Comparison of ENCODE assay signal across 17 mouse cellular contexts in the genomic region with DNA sequence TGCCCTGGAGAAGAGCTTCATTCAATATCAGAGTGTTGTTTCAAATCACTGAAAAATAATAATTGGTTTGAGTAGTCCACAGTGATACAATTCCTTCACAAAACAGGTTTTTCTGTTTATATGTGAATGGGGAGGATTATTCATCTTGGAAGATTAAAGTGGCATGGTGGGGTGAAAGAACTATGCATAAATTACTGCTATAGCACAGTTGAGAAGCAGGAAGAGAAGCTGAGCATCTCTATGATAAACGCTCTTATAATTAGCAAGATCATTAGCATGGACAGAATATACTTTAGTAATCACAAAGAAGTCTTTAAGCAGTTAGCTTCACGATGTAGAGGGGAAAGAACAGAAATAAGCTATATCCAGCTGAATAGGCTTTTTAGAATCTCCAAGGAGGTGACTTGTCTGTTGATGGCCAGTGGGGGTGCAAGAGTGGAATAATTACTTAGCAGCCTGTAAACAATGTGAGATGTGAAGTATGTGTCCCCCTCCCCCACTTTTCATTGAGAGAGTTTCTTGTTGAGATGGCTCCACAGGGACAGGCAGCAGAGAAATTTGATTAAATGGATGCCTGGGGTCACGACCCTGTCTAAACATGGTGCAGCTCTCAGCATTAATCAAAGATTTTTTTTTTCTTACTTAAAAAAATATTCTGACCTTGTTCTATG.
DNase-seq lines count a peak whose midpoint lies in the region; ATAC-seq and TF ChIP-seq lines count a peak whose summit lies in the region.
"Had no signal": no experiment of that assay in that cellular context is flagged by ENCODE, and none has a peak within 500 bp of the region (broad histone marks: within the 10 kb centered on the region; RNA-seq: fewer than 3 reads in every experiment).

No protein-coding gene starts in this region.

- no peak overlapping the region for H3K4me2 ChIP-seq in hindbrain, embryonic 13.5 days
- no peak overlapping the region for H3K4me2 ChIP-seq in midbrain, embryonic 14.5 days (ENCODE audit: low read length)
- H3K4me2 ChIP-seq: embryonic facial prominence, embryonic 12.5 days; intestine, embryonic 15.5 days; kidney, embryonic 15.5 days; limb, embryonic 13.5 days had no signal

- H3K27ac ChIP-seq in hindbrain, embryonic 10.5 days, result 0 out of 2 replicates have a peak overlapping the region, but pooled peaks have one; percentile 50
- H3K27ac ChIP-seq in hindbrain, embryonic 13.5 days, result no peak overlapping the region
- H3K27ac ChIP-seq in MEL (ENCODE audit: control insufficient read depth, low read depth, low read length), result no peak overlapping the region
- no peak overlapping the region for H3K27ac ChIP-seq in midbrain, embryonic 14.5 days (replicated peaks; ENCODE audit: low read depth, low read length)
- H3K27ac ChIP-seq: embryonic facial prominence, embryonic 12.5 days; forebrain, embryonic 10.5 days; heart, embryonic 10.5 days; intestine, embryonic 15.5 days; kidney, embryonic 15.5 days; layer of hippocampus, adult 2 months; limb, embryonic 13.5 days had no signal

- no peaks in the 10 kb centered on the region for H3K27me3 ChIP-seq in hindbrain, embryonic 10.5 days (ENCODE audit: insufficient read depth, poor library complexity, severe bottlenecking)
- H3K27me3 ChIP-seq in hindbrain, embryonic 13.5 days, result no peaks in the 10 kb centered on the region
- no peaks in the 10 kb centered on the region for H3K27me3 ChIP-seq in MEL (ENCODE audit: control insufficient read depth in 1 of 2, insufficient read depth in 2 of 2, low read length in 2 of 2)
- no peaks in the 10 kb centered on the region for H3K27me3 ChIP-seq in midbrain, embryonic 14.5 days (ENCODE audit: control insufficient read depth, insufficient read depth, low read length)
- H3K27me3 ChIP-seq: embryonic facial prominence, embryonic 12.5 days; intestine, embryonic 15.5 days; kidney, embryonic 15.5 days; limb, embryonic 13.5 days had no signal

- no peak overlapping the region for H3K9ac ChIP-seq in hindbrain, embryonic 13.5 days
- no peak overlapping the region for H3K9ac ChIP-seq in MEL (ENCODE audit: control insufficient read depth, low read depth, low read length, poor library complexity, severe bottlenecking)
- H3K9ac ChIP-seq in midbrain, embryonic 14.5 days (replicated peaks; ENCODE audit: low read length), result no peak overlapping the region
- H3K9ac ChIP-seq: embryonic facial prominence, embryonic 12.5 days; intestine, embryonic 15.5 days; kidney, embryonic 15.5 days; limb, embryonic 13.5 days had no signal

- no peaks in the 10 kb centered on the region for H3K9me3 ChIP-seq in hindbrain, embryonic 10.5 days
- H3K9me3 ChIP-seq in hindbrain, embryonic 13.5 days, result no peaks in the 10 kb centered on the region
- H3K9me3 ChIP-seq in MEL (replicated peaks; ENCODE audit: insufficient read depth, low read length), result no peaks in the 10 kb centered on the region
- no peaks in the 10 kb centered on the region for H3K9me3 ChIP-seq in midbrain, embryonic 14.5 days (ENCODE audit: control insufficient read depth, low read length)
- H3K9me3 ChIP-seq: embryonic facial prominence, embryonic 12.5 days; forebrain, embryonic 10.5 days; heart, embryonic 10.5 days; intestine, embryonic 15.5 days; kidney, embryonic 15.5 days; limb, embryonic 13.5 days had no signal

- WGBS in hindbrain, embryonic 10.5 days, result 29% methylated on average over 3 of the region's 3 CpGs
- 25% methylated on average over 3 of the region's 3 CpGs for WGBS in hindbrain, embryonic 13.5 days
- 36% methylated on average over 3 of the region's 3 CpGs for WGBS in midbrain, embryonic 14.5 days

- ATAC-seq in hindbrain, embryonic 13.5 days (ENCODE audit: low FRiP score), result no peak
- no peak for ATAC-seq in midbrain, embryonic 14.5 days (ENCODE audit: low FRiP score, low TSS enrichment)
- ATAC-seq: intestine, embryonic 15.5 days had no signal

- no peak overlapping the region for H3K4me3 ChIP-seq in hindbrain, embryonic 10.5 days
- no peak overlapping the region for H3K4me3 ChIP-seq in hindbrain, embryonic 13.5 days
- H3K4me3 ChIP-seq in MEL (ENCODE audit: control insufficient read depth in 1 of 2, insufficient read depth in 1 of 2, low read depth in 2 of 2, low read length in 2 of 2), result no peak overlapping the region
- no peak overlapping the region for H3K4me3 ChIP-seq in midbrain, embryonic 14.5 days (replicated peaks; ENCODE audit: low read depth, low read length)
- H3K4me3 ChIP-seq: embryonic facial prominence, embryonic 12.5 days; forebrain, embryonic 10.5 days; heart, embryonic 10.5 days; intestine, embryonic 15.5 days; kidney, embryonic 15.5 days; layer of hippocampus, adult 2 months; limb, embryonic 13.5 days had no signal

- no peaks in the 10 kb centered on the region for H3K36me3 ChIP-seq in hindbrain, embryonic 10.5 days
- no peaks in the 10 kb centered on the region for H3K36me3 ChIP-seq in hindbrain, embryonic 13.5 days
- no peaks in the 10 kb centered on the region for H3K36me3 ChIP-seq in MEL (ENCODE audit: control insufficient read depth in 1 of 2, insufficient read depth in 2 of 2, low read length in 2 of 2)
- H3K36me3 ChIP-seq in midbrain, embryonic 14.5 days (ENCODE audit: control insufficient read depth, insufficient read depth, low read length), result no peaks in the 10 kb centered on the region
- H3K36me3 ChIP-seq: embryonic facial prominence, embryonic 12.5 days; forebrain, embryonic 10.5 days; heart, embryonic 10.5 days; intestine, embryonic 15.5 days; kidney, embryonic 15.5 days; limb, embryonic 13.5 days had no signal

- no peak for TF ChIP-seq EP300 in MEL (IDR thresholded peaks at IDR 0.05; ENCODE audit: low read depth in 1 of 2, low read length in 2 of 2)

- no peak for TF ChIP-seq RAD21 in MEL (IDR thresholded peaks at IDR 0.05; ENCODE audit: low read depth, low read length)

- peaks cover 5% of the 10 kb centered on the region for H3K4me1 ChIP-seq in hindbrain, embryonic 10.5 days (replicated peaks)
- H3K4me1 ChIP-seq in hindbrain, embryonic 13.5 days (replicated peaks), result no peaks in the 10 kb centered on the region
- H3K4me1 ChIP-seq in MEL (ENCODE audit: control insufficient read depth in 1 of 2, insufficient read depth in 2 of 2, low read length in 2 of 2), result no peaks in the 10 kb centered on the region
- H3K4me1 ChIP-seq in midbrain, embryonic 14.5 days (ENCODE audit: control insufficient read depth, insufficient read depth, low read length), result no peaks in the 10 kb centered on the region
- H3K4me1 ChIP-seq: embryonic facial prominence, embryonic 12.5 days; heart, embryonic 10.5 days; intestine, embryonic 15.5 days; kidney, embryonic 15.5 days; limb, embryonic 13.5 days had no signal

- TF ChIP-seq CTCF in MEL (IDR thresholded peaks at IDR 0.05 in 2 of 3, conservative IDR thresholded peaks at IDR 0.05 in 1 of 3; ENCODE audit: control insufficient read depth in 1 of 3, insufficient read depth in 1 of 3, low read depth in 2 of 3, low read length in 3 of 3, poor library complexity in 1 of 3, severe bottlenecking in 1 of 3), result no peak

- DNase-seq in hindbrain, embryonic 10.5 days (ENCODE audit: low spot score), result peak; percentile 20
- peak; percentile 11 for DNase-seq in MEL (ENCODE audit: low read depth, low spot score)
- DNase-seq in embryo, embryonic 11.5 days (ENCODE audit: low read depth, low spot score), result peak; percentile 7
- DNase-seq in midbrain, embryonic 14.5 days, result peak; percentile 11
- DNase-seq in c-Kit-positive CD71-positive TER-119-positive erythroid progenitor cells, embryonic 14.5 days (ENCODE audit: low spot score), result no peak
- DNase-seq in layer of hippocampus, adult 9-11 months, result no peak
- DNase-seq in heart, adult 8-10 months (ENCODE audit: low spot score), result no peak
- DNase-seq: cerebellum, adult 2 months; lung, postnatal 36 days had no signal

- TF ChIP-seq POLR2A in MEL (IDR thresholded peaks at IDR 0.05; ENCODE audit: control insufficient read depth in 1 of 2, insufficient read depth in 1 of 2, low read depth in 1 of 2, low read length in 2 of 2, poor library complexity in 1 of 2), result no peak

- H3K79me2 ChIP-seq in MEL (ENCODE audit: control insufficient read depth, insufficient read depth, low read length, poor library complexity), result no peaks in the 10 kb centered on the region

TF ChIP-seq in MEL, 35 proteins besides CTCF, POLR2A, EP300 and RAD21:
- no peak for TF ChIP-seq UBTF (IDR thresholded peaks at IDR 0.05; ENCODE audit: borderline replicate concordance, insufficient read depth, low read depth, low read length)
- TF ChIP-seq ZNF384 (IDR thresholded peaks at IDR 0.05; ENCODE audit: low read depth, low read length), result no peak
- no peak for TF ChIP-seq USF2 (IDR thresholded peaks at IDR 0.05; ENCODE audit: borderline replicate concordance in 1 of 2, insufficient read depth in 1 of 2, low read depth in 1 of 2, low read length in 2 of 2)
- no peak for TF ChIP-seq SMC3 (IDR thresholded peaks at IDR 0.05; ENCODE audit: low read depth, low read length)
- no peak for TF ChIP-seq KAT2A (conservative IDR thresholded peaks at IDR 0.05; ENCODE audit: low read depth, low read length)
- TF ChIP-seq SIN3A (IDR thresholded peaks at IDR 0.05; ENCODE audit: low read length), result no peak
- TF ChIP-seq GABPA (IDR thresholded peaks at IDR 0.05; ENCODE audit: low read depth, low read length), result no peak
- TF ChIP-seq POLR2AphosphoS5 (IDR thresholded peaks at IDR 0.05; ENCODE audit: borderline replicate concordance, low read depth, low read length), result no peak
- no peak for TF ChIP-seq MAZ (IDR thresholded peaks at IDR 0.05; ENCODE audit: low read depth, low read length)
- no peak for TF ChIP-seq MEF2A (IDR thresholded peaks at IDR 0.05; ENCODE audit: extremely low read depth, insufficient replicate concordance, low read depth, low read length, poor library complexity, severe bottlenecking)
- TF ChIP-seq MYC (IDR thresholded peaks at IDR 0.05; ENCODE audit: low read depth, low read length), result no peak
- TF ChIP-seq HCFC1 (IDR thresholded peaks at IDR 0.05; ENCODE audit: low read depth, low read length), result no peak
- TF ChIP-seq POLR2AphosphoS2 (IDR thresholded peaks at IDR 0.05; ENCODE audit: low read length), result no peak
- no peak for TF ChIP-seq TCF12 (IDR thresholded peaks at IDR 0.05; ENCODE audit: low read depth, low read length)
- TF ChIP-seq TBP (IDR thresholded peaks at IDR 0.05; ENCODE audit: low read depth, low read length), result no peak
- TF ChIP-seq ZMIZ1 (IDR thresholded peaks at IDR 0.05; ENCODE audit: low read depth, low read length), result no peak
- TF ChIP-seq NELFE (IDR thresholded peaks at IDR 0.05; ENCODE audit: low read depth, low read length), result no peak

Comparison
In these comparisons a context has a peak if more than half of its experiments do, and no peak if none do; other contexts are left out.
1. DNase-seq: peak in hindbrain, embryonic 10.5 days (single experiment), MEL (single experiment), embryo, embryonic 11.5 days (single experiment) and midbrain, embryonic 14.5 days (single experiment); none in c-Kit-positive CD71-positive TER-119-positive erythroid progenitor cells, embryonic 14.5 days (single experiment), layer of hippocampus, adult 9-11 months (single experiment) and heart, adult 8-10 months (single experiment).